Mouse (Mus musculus) midbrain, postnatal 0 days (tissue): ENCODE measurements around the gene Sgca. TPM values are rescaled to one million over a fixed set of nuclear protein-coding genes. Genes with fewer than 3 reads are reported as not detected.
"Not testable (repeated sequence)": the region's sequence is repeated elsewhere in the genome, so short reads cannot be mapped to it uniquely, and the experiment has no call there.

ENCODE experiments used
- ATAC-seq: fragments of 200-750 bp; cut with Nextera tagmentation; 2 replicates; pipeline ENCODE4 v1.8.0; 2017; ENCODE audit warnings: moderate number of reproducible peaks, mild to moderate bottlenecking, moderate TSS enrichment, moderate library complexity; ENCODE audit not compliant: low FRiP score
- DNase-seq: peaks from one replicate; pipeline ENCODE4 v3.0.0-alpha.2; 2015; ENCODE audit warnings: low spot score
- H3K27ac ChIP-seq: fragments of 300-500 bp; sonication (generic); 2 replicates; pipeline ENCODE4 v1.5.1; 2014; ENCODE audit warnings: low read depth, mild to moderate bottlenecking, low read length, mixed read lengths
- H3K27me3 ChIP-seq: fragments of 300-500 bp; sonication (generic); 2 replicates; pipeline ENCODE4 v1.6.1; 2014; ENCODE audit warnings: low read length, control low read depth, mixed read lengths; ENCODE audit not compliant: insufficient read depth
- H3K36me3 ChIP-seq: fragments of 300-500 bp; sonication (generic); 2 replicates; pipeline ENCODE4 v1.6.1; 2014; ENCODE audit warnings: low read length, control low read depth, mixed read lengths; ENCODE audit not compliant: insufficient read depth
- H3K4me1 ChIP-seq: fragments of 300-500 bp; sonication (generic); 2 replicates; pipeline ENCODE4 v1.6.1; 2014; ENCODE audit warnings: mild to moderate bottlenecking, control low read depth, antibody characterized with exemption, low read length, mixed read lengths; ENCODE audit not compliant: insufficient read depth
- H3K4me2 ChIP-seq: fragments of 300-500 bp; sonication (generic); 2 replicates; pipeline ENCODE4 v1.6.1; 2014; ENCODE audit warnings: low read depth, mild to moderate bottlenecking, low read length, mixed read lengths; ENCODE audit not compliant: poor library complexity, severe bottlenecking
- H3K4me3 ChIP-seq: fragments of 300-500 bp; sonication (generic); 2 replicates; pipeline ENCODE4 v1.5.1; 2014; ENCODE audit warnings: low read depth, mild to moderate bottlenecking, low read length, moderate library complexity
- H3K9ac ChIP-seq: fragments of 300-500 bp; sonication (generic); replicated peaks from 2 replicates; pipeline ENCODE4 v1.6.1; 2014; ENCODE audit warnings: mild to moderate bottlenecking, low read length, moderate library complexity, mixed read lengths; ENCODE audit not compliant: poor library complexity, severe bottlenecking
- H3K9me3 ChIP-seq: fragments of 300-500 bp; sonication (generic); 2 replicates; pipeline ENCODE4 v1.6.1; 2016; ENCODE audit warnings: low read length, control low read depth
- CTCF ChIP-seq: IDR thresholded peaks from 2 replicates; pipeline ENCODE4 v1.5.1; 2016; ENCODE audit warnings: antibody characterized with exemption, mild to moderate bottlenecking
- WGBS: fragments of 180-500 bp; shearing (Covaris S2); extraction: QIAGEN DNeasy Blood & Tissue Kit; methylation state at CpG from one replicate; pipeline ENCODE4 v1.1.7; 2014; 5-methylcytosine and 5-hydroxymethylcytosine counted together
- polyA plus RNA-seq: library from polyadenylated mRNA; unstranded; fragments of >200 nt; fragmentation: Nextera tagmentation; extraction: Ambion mirVana; gene quantifications from 2 replicates; pipeline ENCODE4 v1.2.1, GENCODE M21; 2015
- total RNA-seq: library from RNA; depleted of rRNA; stranded (reverse); fragments of >200 nt; gene quantifications from 2 replicates; pipeline ENCODE4 v1.2.3, GENCODE M21; 2014

The Sgca gene
- total and polyA plus RNA-seq, 2 experiments from 2014 or later: 0.39 TPM; not detected in 1

- DNase-seq: no peak
- no peak for ATAC-seq
- H3K9me3 ChIP-seq: no peaks in the 10 kb centered on the region
- TF ChIP-seq CTCF: no peak
- peak overlapping the region; percentile 13; the same call in 1 of the 2 replicates for H3K9ac ChIP-seq
- H3K4me2 ChIP-seq: no peak overlapping the region
- no peak overlapping the region for H3K27ac ChIP-seq
- whole genome bisulfite sequencing: 78% methylated on average over 3 of the region's 3 CpGs
- peaks cover 8% of the 10 kb centered on the region; the same call in 1 of the 2 replicates for H3K4me1 ChIP-seq
- no peak overlapping the region for H3K4me3 ChIP-seq
- H3K36me3 ChIP-seq: peaks cover 42% of the 10 kb centered on the region
- no peaks in the 10 kb centered on the region for H3K27me3 ChIP-seq
Measured at GRCm38 (mm10) chr11:95015484-95015883, 39.4 kb upstream of the Sgca start.

GRCm38 (mm10) chr11:95012487-95012886, 36.4 kb upstream of the Sgca start:
- no peak for DNase-seq

GRCm38 (mm10) chr11:95012075-95012474, 35.9 kb upstream of the Sgca start:
- H3K9ac ChIP-seq: peak overlapping the region; percentile 97
- no peaks in the 10 kb centered on the region for H3K27me3 ChIP-seq
- WGBS: 40% methylated on average over 3 of the region's 3 CpGs
- H3K36me3 ChIP-seq: peaks cover 24% of the 10 kb centered on the region; the same call in 1 of the 2 replicates
- peak overlapping the region; percentile 91 for H3K4me3 ChIP-seq
- peak overlapping the region; percentile 88 for H3K4me2 ChIP-seq
- H3K9me3 ChIP-seq: no peaks in the 10 kb centered on the region
- peaks cover 19% of the 10 kb centered on the region; the same call in 1 of the 2 replicates for H3K4me1 ChIP-seq
- DNase-seq (no peak), ATAC-seq (no peak)
- TF ChIP-seq CTCF: no peak
- 0 out of 2 replicates have a peak overlapping the region, but pooled peaks have one; percentile 59 for H3K27ac ChIP-seq

More at GRCm38 (mm10) chr11:95012487-95012886, 36.4 kb upstream of the Sgca start:
- Histone ChIP-seq H3K9ac (peak overlapping the region; percentile 97; the same call in 1 of the 2 replicates), H3K9me3 (no peaks in the 10 kb centered on the region), H3K4me1 (peaks cover 15% of the 10 kb centered on the region; the same call in 1 of the 2 replicates), H3K36me3 (peaks cover 24% of the 10 kb centered on the region; the same call in 1 of the 2 replicates), H3K27me3 (no peaks in the 10 kb centered on the region), H3K4me2 (peak overlapping the region; percentile 88), H3K27ac (0 out of 2 replicates have a peak overlapping the region, but pooled peaks have one; percentile 59), H3K4me3 (peak overlapping the region; percentile 91; the same call in 1 of the 2 replicates)
- no peak for TF ChIP-seq CTCF
- no peak for ATAC-seq
- 21% methylated on average over 3 of the region's 3 CpGs for WGBS

GRCm38 (mm10) chr11:95011416-95011815, 35.3 kb upstream of the Sgca start:
- Histone ChIP-seq H3K27me3 (no peaks in the 10 kb centered on the region), H3K4me2 (peak overlapping the region; percentile 88), H3K9ac (peak overlapping the region; percentile 97), H3K4me3 (peak overlapping the region; percentile 91), H3K27ac (peak overlapping the region; percentile 59; the same call in 1 of the 2 replicates), H3K36me3 (peaks cover 23% of the 10 kb centered on the region; the same call in 1 of the 2 replicates), H3K4me1 (peaks cover 22% of the 10 kb centered on the region; the same call in 1 of the 2 replicates), H3K9me3 (no peaks in the 10 kb centered on the region)
- no peak for ATAC-seq
- 17% methylated on average over 1 of the region's 1 CpGs for WGBS
- no peak for TF ChIP-seq CTCF
- no peak for DNase-seq

- H3K9ac ChIP-seq: peak overlapping the region; percentile 97
- H3K4me1 ChIP-seq: peaks cover 27% of the 10 kb centered on the region; the same call in 1 of the 2 replicates
- peak overlapping the region; percentile 59 for H3K27ac ChIP-seq
Measured at GRCm38 (mm10) chr11:95010841-95011403, 34.8 kb upstream of the Sgca start.

GRCm38 (mm10) chr11:95010141-95010739, 34.1 kb upstream of the Sgca start:
- no peak for TF ChIP-seq CTCF
- Histone ChIP-seq H3K4me3 (peak overlapping the region; percentile 91), H3K27me3 (no peaks in the 10 kb centered on the region), H3K9me3 (no peaks in the 10 kb centered on the region), H3K4me2 (peak overlapping the region; percentile 88), H3K36me3 (peaks cover 18% of the 10 kb centered on the region), H3K9ac (peak overlapping the region; percentile 97), H3K27ac (peak overlapping the region; percentile 96), H3K4me1 (peaks cover 27% of the 10 kb centered on the region; the same call in 1 of the 2 replicates)
- DNase-seq (peak; percentile 63), ATAC-seq (peak; percentile 57; the same call in 1 of the 2 replicates)
- under 1% methylated on average over 32 of the region's 40 CpGs for WGBS

More at GRCm38 (mm10) chr11:95010841-95011403, 34.8 kb upstream of the Sgca start:
- WGBS: 3% methylated on average over 3 of the region's 4 CpGs
- H3K27me3 ChIP-seq, DNase-seq, H3K9me3 ChIP-seq, ATAC-seq: not testable (repeated sequence)
- Histone ChIP-seq H3K36me3 (peaks cover 18% of the 10 kb centered on the region; the same call in 1 of the 2 replicates), H3K4me3 (peak overlapping the region; percentile 91), H3K4me2 (peak overlapping the region; percentile 88)
